Mouse (Mus musculus) embryo, embryonic 11.5 days (tissue): ENCODE results near the gene Naxd.

Experiments used
- DNase-seq: peaks from one replicate; pipeline ENCODE4 v3.0.0-alpha.2; 2012; ENCODE audit warnings: low read depth, low spot score

Naxd gene

GRCm38 (mm10) chr8:11556691-11557423 is 59.6 kb downstream of the Naxd start:
- no peak for DNase-seq

GRCm38 (mm10) chr8:11557424-11557767 is 60.1 kb downstream of the Naxd start:
- DNase-seq: no peak

- peak; percentile 97 for DNase-seq
Measured at GRCm38 (mm10) chr8:11557768-11558629, 60.7 kb downstream of the Naxd start.

GRCm38 (mm10) chr8:11559511-11559910 is 62.2 kb downstream of the Naxd start:
- DNase-seq: no peak

- DNase-seq: no peak
Measured at GRCm38 (mm10) chr8:11560220-11560619, 62.9 kb downstream of the Naxd start.

GRCm38 (mm10) chr8:11564236-11564635 is 66.9 kb downstream of the Naxd start:
- no peak for DNase-seq
